Mouse (Mus musculus): ENCODE data around the gene Calhm1. TPM values are rescaled to one million over a fixed set of nuclear protein-coding genes. Genes with fewer than 3 reads are reported as not detected.
A peak's percentile ranks its signal among the peaks of the same experiment; 100 is the strongest.

Gene Calhm1
- polyA plus RNA-seq, 1 experiment from 2014 or later, result not detected

GRCm38 (mm10) chr19:47180011-47180410 is 36.0 kb upstream of the Calhm1 start:
- H3K36me3 ChIP-seq (ENCODE audit: insufficient read depth, low read length), result no peaks in the 10 kb centered on the region
- WGBS, result 14% methylated on average over 8 of the region's 8 CpGs
- no peak overlapping the region for H3K4me2 ChIP-seq (ENCODE audit: low read length)
- no peak overlapping the region for H3K27ac ChIP-seq
- H3K9ac ChIP-seq (ENCODE audit: low read depth, low read length), result no peak overlapping the region
- peaks cover 9% of the 10 kb centered on the region for H3K27me3 ChIP-seq (ENCODE audit: insufficient read depth, low read length)
- no peak for TF ChIP-seq CTCF (IDR thresholded peaks at IDR 0.05; ENCODE audit: low read depth)
- peak overlapping the region; percentile 70; the same call in 1 of the 2 replicates for H3K4me3 ChIP-seq (replicated peaks; ENCODE audit: low read depth, low read length)
- DNase-seq (ENCODE audit: low spot score) (no peak), ATAC-seq (replicated peaks; ENCODE audit: low FRiP score, low read depth) (no peak)
- H3K9me3 ChIP-seq (replicated peaks; ENCODE audit: low read length), result no peaks in the 10 kb centered on the region
- peaks cover 5% of the 10 kb centered on the region; the same call in 1 of the 2 replicates for H3K4me1 ChIP-seq (replicated peaks; ENCODE audit: insufficient read depth, low read length)

- WGBS, result 1% methylated on average over 28 of the region's 42 CpGs
- Histone ChIP-seq H3K9me3 (replicated peaks; ENCODE audit: low read length) (no peaks in the 10 kb centered on the region), H3K36me3 (ENCODE audit: insufficient read depth, low read length) (no peaks in the 10 kb centered on the region), H3K9ac (ENCODE audit: low read depth, low read length) (peak overlapping the region; percentile 65), H3K4me1 (replicated peaks; ENCODE audit: insufficient read depth, low read length) (peaks cover 5% of the 10 kb centered on the region; the same call in 1 of the 2 replicates), H3K27me3 (ENCODE audit: insufficient read depth, low read length) (peaks cover 9% of the 10 kb centered on the region), H3K4me3 (replicated peaks; ENCODE audit: low read depth, low read length) (peak overlapping the region; percentile 70), H3K27ac (no peak overlapping the region), H3K4me2 (ENCODE audit: low read length) (peak overlapping the region; percentile 100)
- no peak for TF ChIP-seq CTCF (IDR thresholded peaks at IDR 0.05; ENCODE audit: low read depth)
- peak; percentile 4 for DNase-seq (ENCODE audit: low spot score)
- ATAC-seq (replicated peaks; ENCODE audit: low FRiP score, low read depth), result no peak
Observed at GRCm38 (mm10) chr19:47179272-47179809, 35.3 kb upstream of the Calhm1 start.

- no peak for TF ChIP-seq CTCF (IDR thresholded peaks at IDR 0.05; ENCODE audit: low read depth)
- peak within 1 kb of the TSS; percentile 100 for H3K4me2 ChIP-seq (ENCODE audit: low read length)
- H3K27ac ChIP-seq, result no peak within 1 kb of the TSS
- H3K9me3 ChIP-seq (replicated peaks; ENCODE audit: low read length), result no peaks in the 10 kb centered on the region
- H3K4me1 ChIP-seq (replicated peaks; ENCODE audit: insufficient read depth, low read length), result peaks cover 5% of the 10 kb centered on the region; the same call in 1 of the 2 replicates
- ATAC-seq (replicated peaks; ENCODE audit: low FRiP score, low read depth), result peak; percentile 58
- peak within 1 kb of the TSS; percentile 70 for H3K4me3 ChIP-seq (replicated peaks; ENCODE audit: low read depth, low read length)
- DNase-seq (ENCODE audit: low spot score), result peak; percentile 60
- H3K27me3 ChIP-seq (ENCODE audit: insufficient read depth, low read length), result peaks cover 9% of the 10 kb centered on the region
- no peaks in the 10 kb centered on the region for H3K36me3 ChIP-seq (ENCODE audit: insufficient read depth, low read length)
- peak within 1 kb of the TSS; percentile 65 for H3K9ac ChIP-seq (ENCODE audit: low read depth, low read length)
- under 1% methylated on average over 87 of the region's 98 CpGs for WGBS
Observed at GRCm38 (mm10) chr19:47178431-47179271, 34.6 kb upstream of the Calhm1 start, which contains the start of gene Neurl1a. Gene Neurl1a, plus strand, starts transcription at chr19:47178820.

- 22% methylated on average over 10 of the region's 10 CpGs for WGBS
- ATAC-seq (replicated peaks; ENCODE audit: low FRiP score, low read depth) (no peak; the same call in 1 of the 2 replicates), DNase-seq (ENCODE audit: low spot score) (peak; percentile 73)
- H3K4me3 ChIP-seq (replicated peaks; ENCODE audit: low read depth, low read length), result peak overlapping the region; percentile 70
- H3K27ac ChIP-seq, result no peak overlapping the region
- peak overlapping the region; percentile 100 for H3K4me2 ChIP-seq (ENCODE audit: low read length)
- peak; percentile 72 for TF ChIP-seq CTCF (IDR thresholded peaks at IDR 0.05; ENCODE audit: low read depth)
- no peaks in the 10 kb centered on the region for H3K36me3 ChIP-seq (ENCODE audit: insufficient read depth, low read length)
- no peaks in the 10 kb centered on the region for H3K9me3 ChIP-seq (replicated peaks; ENCODE audit: low read length)
- H3K9ac ChIP-seq (ENCODE audit: low read depth, low read length), result no peak overlapping the region
- H3K27me3 ChIP-seq (ENCODE audit: insufficient read depth, low read length), result peaks cover 9% of the 10 kb centered on the region
- peaks cover 5% of the 10 kb centered on the region; the same call in 1 of the 2 replicates for H3K4me1 ChIP-seq (replicated peaks; ENCODE audit: insufficient read depth, low read length)
Observed at GRCm38 (mm10) chr19:47178001-47178400, 33.9 kb upstream of the Calhm1 start.

GRCm38 (mm10) chr19:47176916-47177505 is 33.0 kb upstream of the Calhm1 start:
- DNase-seq (ENCODE audit: low spot score), result no peak
- no peak overlapping the region for H3K27ac ChIP-seq
- ATAC-seq (replicated peaks; ENCODE audit: low FRiP score, low read depth), result no peak
- H3K4me2 ChIP-seq (ENCODE audit: low read length), result no peak overlapping the region
- no peak overlapping the region for H3K9ac ChIP-seq (ENCODE audit: low read depth, low read length)
- peaks cover 9% of the 10 kb centered on the region for H3K27me3 ChIP-seq (ENCODE audit: insufficient read depth, low read length)
- no peak for TF ChIP-seq CTCF (IDR thresholded peaks at IDR 0.05; ENCODE audit: low read depth)
- no peaks in the 10 kb centered on the region for H3K9me3 ChIP-seq (replicated peaks; ENCODE audit: low read length)
- no peak overlapping the region for H3K4me3 ChIP-seq (replicated peaks; ENCODE audit: low read depth, low read length)
- no peaks in the 10 kb centered on the region for H3K36me3 ChIP-seq (ENCODE audit: insufficient read depth, low read length)
- H3K4me1 ChIP-seq (replicated peaks; ENCODE audit: insufficient read depth, low read length), result peaks cover 5% of the 10 kb centered on the region; the same call in 1 of the 2 replicates
- WGBS, result 91% methylated on average over 2 of the region's 2 CpGs

- Histone ChIP-seq H3K4me3 (replicated peaks; ENCODE audit: low read depth, low read length) (no peak overlapping the region), H3K4me1 (replicated peaks; ENCODE audit: insufficient read depth, low read length) (peaks cover 5% of the 10 kb centered on the region; the same call in 1 of the 2 replicates), H3K9ac (ENCODE audit: low read depth, low read length) (no peak overlapping the region), H3K27ac (no peak overlapping the region), H3K36me3 (ENCODE audit: insufficient read depth, low read length) (no peaks in the 10 kb centered on the region), H3K27me3 (ENCODE audit: insufficient read depth, low read length) (peaks cover 9% of the 10 kb centered on the region), H3K9me3 (replicated peaks; ENCODE audit: low read length) (no peaks in the 10 kb centered on the region), H3K4me2 (ENCODE audit: low read length) (no peak overlapping the region)
- peak; percentile 44 for TF ChIP-seq CTCF (IDR thresholded peaks at IDR 0.05; ENCODE audit: low read depth)
- WGBS, result 65% methylated on average over 2 of the region's 2 CpGs
- DNase-seq (ENCODE audit: low spot score) (no peak), ATAC-seq (replicated peaks; ENCODE audit: low FRiP score, low read depth) (no peak)
Observed at GRCm38 (mm10) chr19:47175472-47175871, 31.4 kb upstream of the Calhm1 start.

Data from kidney, postnatal 0 days (tissue).